Mouse (Mus musculus): Measurements from ENCODE around the gene Plin3.

Plin3 gene

GRCm38 (mm10) chr17:56292531-56293222 lies at the start of gene Plin3:
Gene Plin3 (minus strand): TSS chr17:56292873.
- DNase-seq (ENCODE audit: low spot score): no peak

DNA sequence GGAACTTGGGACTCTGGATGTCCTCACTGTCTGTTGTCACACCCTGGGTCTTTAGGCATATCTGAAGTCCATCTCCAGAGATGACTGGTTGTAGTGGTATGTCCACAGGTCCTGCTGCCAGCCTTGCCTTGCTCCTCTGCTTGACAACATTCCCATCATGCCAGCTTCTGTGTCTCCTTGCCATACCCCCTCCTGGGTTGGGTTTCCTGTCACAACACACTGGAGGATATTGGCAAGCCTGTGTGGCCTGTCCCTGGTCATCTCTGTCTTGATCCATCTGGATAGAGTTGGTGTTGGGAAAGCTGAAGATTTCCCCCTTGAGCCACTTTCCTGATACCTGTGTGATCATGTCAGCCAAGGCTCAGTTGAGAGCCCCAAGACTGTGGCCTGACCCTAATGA lies 48.0 kb upstream of the Plin3 start:
- no peak for DNase-seq (ENCODE audit: low spot score)

- DNase-seq (ENCODE audit: low spot score): peak; percentile 48
Observed at GRCm38 (mm10) chr17:56338909-56339308, 46.2 kb upstream of the Plin3 start.

- no peak for DNase-seq (ENCODE audit: low spot score)
Observed at GRCm38 (mm10) chr17:56337791-56338190, 45.1 kb upstream of the Plin3 start.

DNA sequence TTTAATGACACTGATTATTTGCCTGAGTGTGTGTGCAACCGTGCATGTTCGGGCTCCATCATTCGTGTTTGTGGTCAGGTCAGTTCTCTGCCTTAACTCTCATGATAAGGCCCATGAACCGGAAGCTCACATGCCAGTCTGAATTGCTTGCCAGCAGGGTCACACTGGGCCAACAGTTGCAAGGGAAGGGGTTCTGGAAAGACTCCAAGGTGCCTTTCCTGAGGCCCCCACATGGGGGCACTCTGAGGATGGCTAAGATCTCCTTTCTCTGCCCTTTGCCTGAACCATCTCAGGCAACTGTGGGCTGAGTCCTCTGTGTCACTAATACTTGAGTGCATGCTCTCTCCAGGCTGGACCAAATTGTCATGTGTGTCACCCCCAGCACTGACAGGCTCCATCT lies 44.5 kb upstream of the Plin3 start:
- peak; percentile 60 for DNase-seq (ENCODE audit: low spot score)

- DNase-seq (ENCODE audit: low spot score): peak; percentile 34
Observed at GRCm38 (mm10) chr17:56332987-56333386, 40.3 kb upstream of the Plin3 start.

- no peak for DNase-seq (ENCODE audit: low spot score)
Observed at GRCm38 (mm10) chr17:56331256-56331655, 38.6 kb upstream of the Plin3 start.

- no peak for DNase-seq (ENCODE audit: low spot score)
Observed at GRCm38 (mm10) chr17:56330345-56330744, 37.7 kb upstream of the Plin3 start.

GRCm38 (mm10) chr17:56329267-56329666 lies 36.6 kb upstream of the Plin3 start:
- DNase-seq (ENCODE audit: low spot score): no peak

- peak; percentile 62 for DNase-seq (ENCODE audit: low spot score)
Observed at GRCm38 (mm10) chr17:56326153-56327147, 33.8 kb upstream of the Plin3 start.

GRCm38 (mm10) chr17:56325450-56326152 lies 32.9 kb upstream of the Plin3 start, which contains the start of gene Kdm4b:
Gene Kdm4b (plus strand): TSS chr17:56326062.
- peak; percentile 99 for DNase-seq (ENCODE audit: low spot score)

DNA sequence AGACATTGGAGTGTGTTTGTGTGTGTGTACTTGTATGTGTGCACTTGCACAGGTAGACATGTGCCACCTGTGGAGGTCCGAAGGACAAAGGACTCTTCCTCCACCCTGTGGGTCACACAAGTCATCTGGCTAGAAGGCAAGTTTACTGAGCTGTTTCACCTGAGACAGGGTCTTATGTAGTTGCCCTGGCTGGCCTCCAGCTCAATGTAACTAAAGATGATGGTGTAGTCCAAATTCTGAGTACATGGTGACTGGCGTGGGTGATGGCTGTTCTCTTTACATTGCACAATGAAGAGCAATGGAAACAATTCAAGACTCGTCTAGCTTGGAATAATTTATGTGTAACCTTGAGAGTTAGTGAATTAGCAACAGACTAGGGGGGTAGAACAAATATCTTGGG lies 31.7 kb upstream of the Plin3 start:
- peak; percentile 9 for DNase-seq (ENCODE audit: low spot score)

DNA sequence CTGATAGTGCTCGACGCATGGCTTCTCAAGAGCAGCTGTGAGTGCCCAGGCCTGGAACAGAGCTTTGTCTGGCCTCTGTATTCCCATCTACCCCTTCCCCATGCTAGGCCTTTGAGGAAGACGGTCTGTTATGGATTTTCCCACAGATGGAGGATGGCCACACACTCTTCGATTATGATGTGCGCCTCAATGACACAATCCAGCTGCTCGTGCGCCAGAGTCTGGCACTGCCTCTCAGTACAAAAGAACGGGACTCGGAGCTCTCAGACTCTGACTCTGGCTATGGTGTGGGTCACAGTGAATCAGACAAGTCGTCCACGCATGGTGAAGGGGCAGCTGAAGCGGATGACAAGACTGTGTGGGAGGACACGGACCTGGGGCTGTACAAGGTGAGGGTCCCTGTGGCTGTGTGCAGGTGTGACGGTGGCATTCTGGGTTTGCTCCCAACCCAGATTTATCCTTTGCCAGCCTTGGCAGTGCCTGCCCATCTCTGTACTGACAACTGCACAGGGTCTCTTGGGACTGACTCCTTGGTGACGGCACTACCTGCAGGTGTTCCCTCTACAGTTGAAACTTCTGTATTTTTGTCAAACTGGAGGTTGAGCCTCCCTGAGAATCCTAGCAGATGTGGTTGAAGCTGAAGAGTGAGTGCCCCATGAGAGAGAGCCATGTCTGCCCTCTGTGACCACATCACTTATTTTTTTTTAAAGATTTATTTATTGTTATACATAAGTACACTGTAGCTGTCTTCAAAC lies 16.7 kb upstream of the Plin3 start:
- DNase-seq (ENCODE audit: low spot score): no peak

DNA sequence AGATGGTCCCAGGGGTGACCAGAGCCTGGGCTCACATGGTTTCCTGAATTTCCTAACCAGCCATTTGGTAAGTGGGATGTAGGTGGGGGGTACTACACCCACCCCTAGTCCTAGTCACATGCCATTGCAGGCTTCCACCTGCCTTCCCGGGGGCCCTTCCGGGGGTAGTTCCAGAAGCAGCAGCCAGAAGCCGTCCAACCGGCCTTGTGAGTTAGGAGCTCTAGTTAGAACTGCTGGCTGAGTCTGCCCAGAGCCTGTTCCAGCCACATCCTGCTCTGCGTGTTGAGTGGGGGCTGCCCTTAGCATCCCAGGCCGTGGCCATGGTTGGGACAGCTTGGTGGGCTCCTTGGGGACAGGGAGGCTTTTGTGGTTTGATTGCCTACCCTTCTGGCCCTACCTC lies 15.4 kb upstream of the Plin3 start:
- no peak for DNase-seq (ENCODE audit: low spot score)

DNA sequence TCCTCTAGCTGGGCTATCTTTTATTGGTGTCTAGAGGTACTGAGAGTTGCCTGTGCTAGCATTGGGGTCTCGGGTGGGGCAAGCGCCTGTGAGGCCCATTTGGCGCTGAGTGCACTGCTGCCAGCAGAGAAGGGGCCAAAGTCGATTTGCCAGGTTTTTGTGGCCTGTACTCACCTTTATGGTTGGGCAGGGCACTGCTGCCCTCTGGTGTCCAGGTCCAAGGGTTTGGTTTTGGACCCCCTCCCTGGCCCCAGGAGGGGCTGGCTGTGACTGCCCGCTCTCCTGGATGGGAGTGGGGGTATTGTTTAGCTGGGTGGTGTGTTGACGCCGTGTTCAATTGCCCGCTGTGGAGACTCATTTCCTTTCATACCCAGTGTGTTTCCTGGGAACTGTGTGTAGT lies 13.2 kb upstream of the Plin3 start:
- DNase-seq (ENCODE audit: low spot score): no peak

GRCm38 (mm10) chr17:56305156-56305555 lies 12.5 kb upstream of the Plin3 start:
- DNase-seq (ENCODE audit: low spot score): no peak

- no peak for DNase-seq (ENCODE audit: low spot score)
Observed at GRCm38 (mm10) chr17:56304718-56305117, 12.0 kb upstream of the Plin3 start.

DNA sequence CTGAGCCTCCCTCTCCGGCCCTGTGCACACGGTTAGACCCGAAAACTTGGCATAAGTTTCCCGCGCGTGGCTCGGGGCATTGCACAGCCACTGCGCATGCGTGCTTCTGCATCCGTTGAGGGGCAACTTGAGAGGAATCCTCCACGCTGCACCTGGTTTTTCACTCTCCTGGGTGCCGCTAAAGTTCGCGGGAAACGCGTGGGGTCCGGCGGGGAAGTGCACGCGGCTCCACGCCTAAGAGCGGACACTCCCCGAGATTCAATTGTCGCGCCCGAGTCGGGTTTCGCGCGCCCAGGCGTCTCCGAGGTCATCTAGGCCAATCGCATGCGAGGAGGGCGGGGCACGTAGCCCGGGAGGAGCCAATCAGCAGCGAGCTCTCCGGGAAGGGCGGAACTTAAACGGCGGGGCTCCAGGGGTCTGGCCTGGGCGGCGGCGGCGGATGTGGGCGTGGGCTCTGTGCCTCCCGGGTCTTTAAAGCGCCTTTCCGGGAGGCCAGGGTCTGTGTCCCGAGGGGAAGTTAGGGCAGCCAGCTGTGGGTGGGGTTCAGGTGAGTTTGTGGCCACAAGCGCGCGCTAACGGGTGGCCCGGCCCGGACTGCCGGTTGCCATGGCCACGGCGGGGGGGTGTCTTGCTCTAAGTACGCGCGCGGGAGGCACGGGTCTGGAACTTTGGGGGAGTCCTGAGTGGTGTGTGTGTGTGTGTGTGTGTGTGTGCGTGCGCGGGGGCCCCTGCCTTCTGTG lies 11.3 kb upstream of the Plin3 start:
- DNase-seq (ENCODE audit: low spot score): peak; percentile 98

DNA sequence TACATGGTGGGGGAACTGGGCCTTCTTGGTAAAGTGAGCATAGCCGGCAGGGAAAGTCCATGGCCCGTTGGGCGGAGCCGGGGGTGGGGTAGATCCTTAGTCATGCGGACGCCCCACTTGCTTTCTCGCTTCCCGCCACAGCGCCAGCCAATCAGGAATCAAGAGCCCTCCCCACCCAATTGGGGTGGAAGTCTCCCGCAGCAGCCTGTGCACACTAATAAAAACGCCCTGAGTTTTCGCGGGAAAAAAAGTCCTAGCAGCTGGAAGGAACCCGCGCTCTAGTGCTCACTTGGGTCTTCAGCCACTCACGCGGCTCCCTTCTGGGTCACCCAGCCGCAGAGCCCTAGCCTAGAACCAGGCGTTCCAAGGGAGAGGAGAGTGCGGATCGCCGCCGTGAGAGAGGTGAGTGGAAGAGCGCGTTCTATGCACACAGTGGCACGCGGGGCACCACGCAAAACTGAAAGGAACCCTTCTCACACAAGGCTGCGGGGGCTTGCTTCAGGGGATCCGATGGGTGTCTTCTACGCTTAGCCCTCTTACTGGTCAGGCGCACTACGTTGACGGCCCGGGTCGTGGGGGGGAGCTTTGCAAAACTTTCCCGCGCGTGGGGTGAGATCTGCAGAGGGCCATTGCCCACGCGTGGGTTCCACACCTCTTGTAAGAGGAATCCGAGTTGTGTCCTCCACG lies 10.6 kb upstream of the Plin3 start, which contains the start of gene Uhrf1:
Gene Uhrf1 (plus strand): TSS at position 162 of the 687 bp plus-strand sequence.
- DNase-seq (ENCODE audit: low spot score): peak; percentile 97

DNA sequence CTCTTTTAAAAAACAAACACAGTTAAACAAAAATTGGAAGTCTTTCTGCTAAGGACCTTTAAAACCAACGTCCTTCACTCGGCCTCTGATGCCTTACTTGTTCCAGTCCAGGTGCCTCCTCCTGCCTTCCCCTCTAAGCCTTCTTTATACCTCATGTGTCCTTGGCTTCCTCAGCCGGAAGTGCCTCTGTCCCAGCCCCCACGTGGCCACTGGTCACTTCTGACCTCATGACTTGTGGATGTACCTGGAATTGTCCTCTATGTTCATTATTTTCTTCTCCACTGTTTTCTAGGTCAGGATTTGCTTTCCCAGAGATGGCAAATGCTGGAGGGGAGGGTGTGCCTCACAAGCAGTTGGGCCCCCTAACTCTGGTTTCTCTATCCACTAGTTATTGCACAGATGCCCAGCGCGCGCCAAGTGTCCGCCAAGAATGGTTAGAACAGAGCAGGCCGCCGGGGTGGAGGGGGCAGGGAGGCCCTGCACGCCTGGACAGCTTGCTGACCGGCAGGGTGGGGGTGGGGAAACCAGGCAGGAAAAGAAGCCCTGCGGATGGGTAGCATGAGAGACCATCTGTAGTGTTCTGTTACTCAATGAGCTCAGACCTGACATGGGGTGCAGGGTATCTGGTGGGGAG lies 9.8 kb upstream of the Plin3 start:
- DNase-seq (ENCODE audit: low spot score): peak; percentile 78
